Mouse (Mus musculus): ENCODE results near the gene Kif14. TPM values are rescaled to one million over a fixed set of nuclear protein-coding genes. Genes with fewer than 3 reads are reported as not detected.
A peak's percentile ranks its signal among the peaks of the same experiment; 100 is the strongest.
"Not testable (repeated sequence)": the region's sequence is repeated elsewhere in the genome, so short reads cannot be mapped to it uniquely, and the experiment has no call there.

Gene Kif14
- polyA plus RNA-seq, 1 experiment from 2014 or later, result 5.4 TPM

- not testable (repeated sequence) for H3K27ac ChIP-seq; H3K4me3 ChIP-seq; DNase-seq (ENCODE audit: low spot score); H3K27me3 ChIP-seq (ENCODE audit: insufficient read depth, poor library complexity, severe bottlenecking); H3K9me3 ChIP-seq; H3K4me1 ChIP-seq
- H3K36me3 ChIP-seq, result peaks cover 38% of the 10 kb centered on the region
- 83% methylated on average over 10 of the region's 10 CpGs for WGBS
These were observed 40.1 kb downstream of the Kif14 start for GRCm38 (mm10) chr1:136506255-136506654.

GRCm38 (mm10) chr1:136512317-136512716 is 46.2 kb downstream of the Kif14 start:
- no peaks in the 10 kb centered on the region for H3K9me3 ChIP-seq
- WGBS, result 41% methylated on average over 6 of the region's 6 CpGs
- peaks cover 14% of the 10 kb centered on the region for H3K4me1 ChIP-seq
- no peak for DNase-seq (ENCODE audit: low spot score)
- H3K27me3 ChIP-seq (ENCODE audit: insufficient read depth, poor library complexity, severe bottlenecking), result no peaks in the 10 kb centered on the region
- peak overlapping the region; percentile 43; the same call in 1 of the 2 replicates for H3K27ac ChIP-seq
- H3K4me3 ChIP-seq, result no peak overlapping the region
- H3K36me3 ChIP-seq, result peaks cover 33% of the 10 kb centered on the region

GRCm38 (mm10) chr1:136513181-136513580 is 47.0 kb downstream of the Kif14 start:
- no peaks in the 10 kb centered on the region for H3K9me3 ChIP-seq
- no peak for DNase-seq (ENCODE audit: low spot score)
- 90% methylated on average over 11 of the region's 11 CpGs for WGBS
- H3K4me3 ChIP-seq, result no peak overlapping the region
- H3K36me3 ChIP-seq, result peaks cover 31% of the 10 kb centered on the region
- H3K4me1 ChIP-seq, result peaks cover 15% of the 10 kb centered on the region
- H3K27ac ChIP-seq, result peak overlapping the region; percentile 43; the same call in 1 of the 2 replicates
- no peaks in the 10 kb centered on the region for H3K27me3 ChIP-seq (ENCODE audit: insufficient read depth, poor library complexity, severe bottlenecking)

GRCm38 (mm10) chr1:136518699-136519356 is 52.7 kb downstream of the Kif14 start:
- DNase-seq (ENCODE audit: low spot score), result no peak
- no peaks in the 10 kb centered on the region for H3K9me3 ChIP-seq
- H3K27ac ChIP-seq, result no peak overlapping the region
- no peaks in the 10 kb centered on the region for H3K27me3 ChIP-seq (ENCODE audit: insufficient read depth, poor library complexity, severe bottlenecking)
- H3K4me3 ChIP-seq, result no peak overlapping the region
- peaks cover 15% of the 10 kb centered on the region for H3K4me1 ChIP-seq
- peaks cover 48% of the 10 kb centered on the region for H3K36me3 ChIP-seq
- WGBS, result 71% methylated on average over 7 of the region's 7 CpGs

- no peaks in the 10 kb centered on the region for H3K9me3 ChIP-seq
- no peak overlapping the region for H3K4me3 ChIP-seq
- no peaks in the 10 kb centered on the region for H3K27me3 ChIP-seq (ENCODE audit: insufficient read depth, poor library complexity, severe bottlenecking)
- peaks cover 37% of the 10 kb centered on the region for H3K36me3 ChIP-seq
- WGBS, result 73% methylated on average over 11 of the region's 11 CpGs
- no peak overlapping the region for H3K27ac ChIP-seq
- DNase-seq (ENCODE audit: low spot score), result no peak
- H3K4me1 ChIP-seq, result peaks cover 15% of the 10 kb centered on the region
These were observed 55.3 kb downstream of the Kif14 start for GRCm38 (mm10) chr1:136521363-136521937.

- Histone ChIP-seq H3K27ac (no peak overlapping the region), H3K4me3 (no peak overlapping the region), H3K9me3 (no peaks in the 10 kb centered on the region), H3K36me3 (peaks cover 54% of the 10 kb centered on the region), H3K4me1 (no peaks in the 10 kb centered on the region), H3K27me3 (ENCODE audit: insufficient read depth, poor library complexity, severe bottlenecking) (no peaks in the 10 kb centered on the region)
- peak; percentile 77 for DNase-seq (ENCODE audit: low spot score)
- WGBS, result 49% methylated on average over 2 of the region's 2 CpGs
These were observed 58.8 kb downstream of the Kif14 start for GRCm38 (mm10) chr1:136524917-136525316.

- peaks cover 56% of the 10 kb centered on the region for H3K36me3 ChIP-seq
- 90% methylated on average over 6 of the region's 6 CpGs for WGBS
These were observed 59.7 kb downstream of the Kif14 start for GRCm38 (mm10) chr1:136525818-136526217.

GRCm38 (mm10) chr1:136527163-136527562 is 61.0 kb downstream of the Kif14 start:
- no peak overlapping the region for H3K4me3 ChIP-seq
- DNase-seq (ENCODE audit: low spot score), result no peak
- H3K36me3 ChIP-seq, result peaks cover 49% of the 10 kb centered on the region
- no peak overlapping the region for H3K27ac ChIP-seq
- no peaks in the 10 kb centered on the region for H3K4me1 ChIP-seq
- no peaks in the 10 kb centered on the region for H3K9me3 ChIP-seq
- WGBS, result 85% methylated on average over 16 of the region's 16 CpGs
- no peaks in the 10 kb centered on the region for H3K27me3 ChIP-seq (ENCODE audit: insufficient read depth, poor library complexity, severe bottlenecking)

More at GRCm38 (mm10) chr1:136525818-136526217, 59.7 kb downstream of the Kif14 start:
- H3K4me1 ChIP-seq, result no peaks in the 10 kb centered on the region
- H3K4me3 ChIP-seq, result no peak overlapping the region
- no peak overlapping the region for H3K27ac ChIP-seq
- no peaks in the 10 kb centered on the region for H3K27me3 ChIP-seq (ENCODE audit: insufficient read depth, poor library complexity, severe bottlenecking)
- H3K9me3 ChIP-seq, result no peaks in the 10 kb centered on the region
- no peak for DNase-seq (ENCODE audit: low spot score)

GRCm38 (mm10) chr1:136532556-136532955 is 66.4 kb downstream of the Kif14 start:
- peak; percentile 79 for DNase-seq (ENCODE audit: low spot score)
- 75% methylated on average over 3 of the region's 3 CpGs for WGBS
- no peaks in the 10 kb centered on the region for H3K9me3 ChIP-seq
- peaks cover 29% of the 10 kb centered on the region for H3K36me3 ChIP-seq
- H3K27me3 ChIP-seq (ENCODE audit: insufficient read depth, poor library complexity, severe bottlenecking), result no peaks in the 10 kb centered on the region
- no peak overlapping the region for H3K27ac ChIP-seq
- no peak overlapping the region for H3K4me3 ChIP-seq
- H3K4me1 ChIP-seq, result no peaks in the 10 kb centered on the region

- H3K4me1 ChIP-seq, result peaks cover 20% of the 10 kb centered on the region
- H3K9me3 ChIP-seq, result no peaks in the 10 kb centered on the region
- H3K27me3 ChIP-seq (ENCODE audit: insufficient read depth, poor library complexity, severe bottlenecking), result no peaks in the 10 kb centered on the region
- 85% methylated on average over 6 of the region's 6 CpGs for WGBS
- H3K4me3 ChIP-seq, result no peak overlapping the region
- no peak overlapping the region for H3K27ac ChIP-seq
- peaks cover 6% of the 10 kb centered on the region; the same call in 1 of the 2 replicates for H3K36me3 ChIP-seq
- DNase-seq (ENCODE audit: low spot score), result no peak
These were observed 70.8 kb downstream of the Kif14 start for GRCm38 (mm10) chr1:136536947-136537346.

GRCm38 (mm10) chr1:136538247-136538646 is 72.1 kb downstream of the Kif14 start:
- peaks cover 22% of the 10 kb centered on the region for H3K4me1 ChIP-seq
- no peak overlapping the region for H3K27ac ChIP-seq
- DNase-seq (ENCODE audit: low spot score), result no peak
- H3K27me3 ChIP-seq (ENCODE audit: insufficient read depth, poor library complexity, severe bottlenecking), result no peaks in the 10 kb centered on the region
- 88% methylated on average over 4 of the region's 4 CpGs for WGBS
- H3K36me3 ChIP-seq, result peaks cover 6% of the 10 kb centered on the region; the same call in 1 of the 2 replicates
- no peaks in the 10 kb centered on the region for H3K9me3 ChIP-seq
- no peak overlapping the region for H3K4me3 ChIP-seq

GRCm38 (mm10) chr1:136540407-136540895 is 74.3 kb downstream of the Kif14 start:
- no peak overlapping the region for H3K4me3 ChIP-seq
- H3K9me3 ChIP-seq, result no peaks in the 10 kb centered on the region
- H3K27ac ChIP-seq, result peak overlapping the region; percentile 38; the same call in 1 of the 2 replicates
- peaks cover 26% of the 10 kb centered on the region for H3K4me1 ChIP-seq
- no peaks in the 10 kb centered on the region for H3K27me3 ChIP-seq (ENCODE audit: insufficient read depth, poor library complexity, severe bottlenecking)
- DNase-seq (ENCODE audit: low spot score), result no peak
- WGBS, result 33% methylated on average over 9 of the region's 9 CpGs
- peaks cover 6% of the 10 kb centered on the region; the same call in 1 of the 2 replicates for H3K36me3 ChIP-seq

- DNase-seq (ENCODE audit: low spot score), result no peak
- Histone ChIP-seq H3K27ac (peak overlapping the region; percentile 52; the same call in 1 of the 2 replicates), H3K36me3 (peaks cover 5% of the 10 kb centered on the region; the same call in 1 of the 2 replicates), H3K4me3 (no peak overlapping the region), H3K27me3 (ENCODE audit: insufficient read depth, poor library complexity, severe bottlenecking) (no peaks in the 10 kb centered on the region), H3K9me3 (no peaks in the 10 kb centered on the region), H3K4me1 (peaks cover 26% of the 10 kb centered on the region)
- 49% methylated on average over 12 of the region's 12 CpGs for WGBS
These were observed 75.7 kb downstream of the Kif14 start for GRCm38 (mm10) chr1:136541618-136542376.

All from heart, embryonic 10.5 days (tissue).